Mouse (Mus musculus) kidney, embryonic 14.5 days (tissue): ENCODE measurements around the gene Svs2. TPM values are rescaled to one million over a fixed set of nuclear protein-coding genes. Genes with fewer than 3 reads are reported as not detected.
"Not testable (repeated sequence)": the region's sequence is repeated elsewhere in the genome, so short reads cannot be mapped to it uniquely, and the experiment has no call there.

Source experiments
- ATAC-seq: fragments of 200-750 bp; cut with Nextera tagmentation; 2 replicates; pipeline ENCODE4 v1.8.0; 2017; ENCODE audit warnings: moderate number of reproducible peaks, mild to moderate bottlenecking, moderate TSS enrichment, moderate library complexity; ENCODE audit not compliant: low FRiP score, low TSS enrichment
- H3K27ac ChIP-seq: fragments of 300-500 bp; sonication (generic); 2 replicates; pipeline ENCODE4 v1.5.1; 2014; ENCODE audit warnings: low read depth, mild to moderate bottlenecking, low read length, moderate library complexity, mixed read lengths
- H3K27me3 ChIP-seq: fragments of 300-500 bp; sonication (generic); 2 replicates; pipeline ENCODE4 v1.6.1; 2014; ENCODE audit warnings: mild to moderate bottlenecking, low read length; ENCODE audit not compliant: control insufficient read depth, insufficient read depth
- H3K36me3 ChIP-seq: fragments of 300-500 bp; sonication (generic); 2 replicates; pipeline ENCODE4 v1.6.1; 2014; ENCODE audit warnings: low read length, mixed read lengths; ENCODE audit not compliant: control insufficient read depth, insufficient read depth
- H3K4me1 ChIP-seq: fragments of 300-500 bp; sonication (generic); 2 replicates; pipeline ENCODE4 v1.6.1; 2014; ENCODE audit warnings: low read length, mixed read lengths; ENCODE audit not compliant: control insufficient read depth, insufficient read depth
- H3K4me2 ChIP-seq: fragments of 300-500 bp; sonication (generic); replicated peaks from 2 replicates; pipeline ENCODE4 v1.6.1; 2014; ENCODE audit warnings: low read depth, mild to moderate bottlenecking, low read length
- H3K4me3 ChIP-seq: fragments of 300-500 bp; sonication (generic); 2 replicates; pipeline ENCODE4 v1.5.1; 2014; ENCODE audit warnings: mild to moderate bottlenecking, low read length
- H3K9ac ChIP-seq: fragments of 300-500 bp; sonication (generic); 2 replicates; pipeline ENCODE4 v1.6.1; 2014; ENCODE audit warnings: low read depth, mild to moderate bottlenecking, low read length, moderate library complexity
- H3K9me3 ChIP-seq: fragments of 300-500 bp; sonication (generic); 2 replicates; pipeline ENCODE4 v1.6.1; 2016; ENCODE audit warnings: low read length; ENCODE audit not compliant: control insufficient read depth
- WGBS: fragments of 180-500 bp; shearing (Covaris S2); extraction: QIAGEN DNeasy Blood & Tissue Kit; methylation state at CpG from one replicate; pipeline ENCODE4 v1.1.7; 2014; 5-methylcytosine and 5-hydroxymethylcytosine counted together
- polyA plus RNA-seq: library from polyadenylated mRNA; unstranded; fragments of >200 nt; fragmentation: Nextera tagmentation; extraction: Ambion mirVana; gene quantifications from 2 replicates; pipeline ENCODE4 v1.2.1, GENCODE M21; 2014

The Svs2 gene
- polyA plus RNA-seq, 1 experiment from 2014 or later = not detected

GRCm38 (mm10) chr2:164206676-164207075 lies 31.6 kb downstream of the Svs2 start:
- H3K27me3 ChIP-seq = no peaks in the 10 kb centered on the region
- ATAC-seq = no peak
- no peak overlapping the region for H3K9ac ChIP-seq
- 80% methylated on average over 4 of the region's 4 CpGs for WGBS
- H3K36me3 ChIP-seq = no peaks in the 10 kb centered on the region
- H3K4me1 ChIP-seq = no peaks in the 10 kb centered on the region
- H3K9me3 ChIP-seq = no peaks in the 10 kb centered on the region
- H3K4me3 ChIP-seq = no peak overlapping the region
- H3K27ac ChIP-seq = no peak overlapping the region
- H3K4me2 ChIP-seq = no peak overlapping the region

- H3K4me1 ChIP-seq, H3K36me3 ChIP-seq, H3K4me2 ChIP-seq, H3K4me3 ChIP-seq, H3K27ac ChIP-seq, H3K9me3 ChIP-seq, H3K9ac ChIP-seq, ATAC-seq, H3K27me3 ChIP-seq: not testable (repeated sequence)
- WGBS = 94% methylated on average over 10 of the region's 10 CpGs
These were observed 32.3 kb downstream of the Svs2 start for GRCm38 (mm10) chr2:164206011-164206410.

DNA sequence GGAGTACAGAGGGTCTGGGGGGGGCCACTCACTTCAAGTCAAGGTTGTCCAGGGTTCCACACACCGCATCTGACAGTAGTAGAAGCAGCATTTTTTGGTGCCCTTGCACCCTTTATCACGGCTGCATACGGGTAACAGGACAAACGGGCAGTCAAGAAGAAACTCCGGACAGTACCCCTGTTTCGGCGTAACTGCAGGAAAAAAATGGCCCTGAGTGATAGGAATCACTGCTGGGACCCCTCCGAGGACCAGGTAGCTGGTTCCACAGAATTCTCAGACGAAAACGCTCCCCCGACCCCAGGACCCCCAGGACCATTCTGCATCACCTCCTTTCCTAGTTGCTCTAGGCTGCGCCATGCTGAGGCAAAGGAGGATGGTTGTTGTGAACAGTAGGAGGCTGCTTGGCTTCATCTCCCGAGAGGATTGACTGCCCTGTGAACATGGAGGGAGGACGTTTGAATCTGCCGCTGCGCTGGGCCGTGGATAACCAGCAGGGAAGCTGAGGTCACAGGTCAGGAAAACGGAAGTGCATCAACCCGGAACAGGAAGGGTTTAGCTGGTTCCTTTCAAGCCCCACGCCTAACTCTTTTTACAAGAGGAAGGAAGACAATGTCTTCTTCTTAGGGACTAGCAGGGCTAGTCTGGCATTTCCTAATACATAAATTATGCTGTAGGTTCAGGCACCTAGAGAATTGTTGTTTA lies 38.5 kb downstream of the Svs2 start, which contains the start of gene Wfdc15a:
Wfdc15a (minus strand) TSS at position 505 of the 702 bp plus-strand sequence.
- Histone ChIP-seq H3K9me3 (no peaks in the 10 kb centered on the region), H3K4me1 (no peaks in the 10 kb centered on the region), H3K4me2 (no peak within 1 kb of the TSS), H3K27ac (no peak within 1 kb of the TSS), H3K36me3 (no peaks in the 10 kb centered on the region), H3K27me3 (no peaks in the 10 kb centered on the region), H3K9ac (no peak within 1 kb of the TSS), H3K4me3 (no peak within 1 kb of the TSS)
- ATAC-seq = no peak
- WGBS = 72% methylated on average over 20 of the region's 20 CpGs

DNA sequence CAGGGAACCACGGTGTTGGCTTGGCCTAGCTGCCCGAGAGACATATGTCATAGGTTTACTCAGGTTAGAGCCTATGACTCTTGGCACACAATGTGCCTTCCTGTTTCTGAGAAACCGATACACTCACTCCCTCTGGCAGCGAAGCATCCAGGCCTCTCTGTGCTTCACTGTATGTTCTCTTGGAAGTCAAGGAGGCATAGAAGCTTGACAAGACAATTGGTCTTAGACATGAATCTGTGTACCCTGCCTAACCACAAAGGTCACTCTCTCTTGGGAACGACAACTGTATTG lies 41.6 kb downstream of the Svs2 start:
- no peaks in the 10 kb centered on the region for H3K9me3 ChIP-seq
- H3K9ac ChIP-seq = no peak overlapping the region
- no peak overlapping the region for H3K27ac ChIP-seq
- no peaks in the 10 kb centered on the region for H3K36me3 ChIP-seq
- no peak for ATAC-seq
- no peaks in the 10 kb centered on the region for H3K27me3 ChIP-seq
- no peaks in the 10 kb centered on the region for H3K4me1 ChIP-seq
- no peak overlapping the region for H3K4me3 ChIP-seq
- 89% methylated on average over 5 of the region's 5 CpGs for WGBS
- H3K4me2 ChIP-seq = no peak overlapping the region

DNA sequence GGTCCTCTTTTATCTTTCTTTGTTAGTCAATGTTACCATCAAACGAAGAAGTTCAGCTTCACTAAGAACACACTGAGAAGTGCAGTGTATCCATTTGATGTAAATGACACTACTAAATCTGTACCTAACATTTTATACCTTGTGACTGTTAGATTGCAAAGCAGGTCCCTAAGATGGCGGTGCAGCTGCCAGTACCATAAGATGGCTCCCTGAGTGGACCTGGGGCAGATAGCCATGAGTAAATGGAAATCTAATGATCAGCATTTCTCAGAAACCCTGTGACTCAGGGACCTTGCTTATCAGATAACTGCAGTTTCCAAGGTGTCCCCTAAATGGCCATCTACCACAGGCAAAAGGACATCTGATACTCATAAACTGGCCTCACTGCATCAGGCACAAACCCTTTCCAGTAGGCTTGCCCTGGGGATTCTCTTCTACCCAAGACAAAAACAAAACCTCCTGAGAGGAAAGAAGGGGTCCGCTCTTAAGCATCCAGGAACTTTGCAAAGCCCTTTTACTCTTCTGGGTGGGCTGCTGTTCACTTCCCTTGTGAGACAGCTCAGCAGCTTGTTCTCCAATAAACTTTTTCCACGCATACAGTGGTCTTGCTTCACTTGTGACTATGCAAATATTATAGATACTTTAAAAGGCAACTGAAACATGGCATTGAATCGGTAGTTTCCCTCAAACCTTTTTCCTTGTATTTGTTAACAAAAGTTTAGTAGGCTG lies 42.1 kb downstream of the Svs2 start:
- Histone ChIP-seq H3K4me1 (no peaks in the 10 kb centered on the region), H3K27me3 (no peaks in the 10 kb centered on the region), H3K9ac (no peak overlapping the region), H3K4me3 (no peak overlapping the region), H3K4me2 (no peak overlapping the region), H3K27ac (no peak overlapping the region), H3K36me3 (no peaks in the 10 kb centered on the region), H3K9me3 (no peaks in the 10 kb centered on the region)
- 91% methylated on average over 5 of the region's 5 CpGs for WGBS
- no peak for ATAC-seq

DNA sequence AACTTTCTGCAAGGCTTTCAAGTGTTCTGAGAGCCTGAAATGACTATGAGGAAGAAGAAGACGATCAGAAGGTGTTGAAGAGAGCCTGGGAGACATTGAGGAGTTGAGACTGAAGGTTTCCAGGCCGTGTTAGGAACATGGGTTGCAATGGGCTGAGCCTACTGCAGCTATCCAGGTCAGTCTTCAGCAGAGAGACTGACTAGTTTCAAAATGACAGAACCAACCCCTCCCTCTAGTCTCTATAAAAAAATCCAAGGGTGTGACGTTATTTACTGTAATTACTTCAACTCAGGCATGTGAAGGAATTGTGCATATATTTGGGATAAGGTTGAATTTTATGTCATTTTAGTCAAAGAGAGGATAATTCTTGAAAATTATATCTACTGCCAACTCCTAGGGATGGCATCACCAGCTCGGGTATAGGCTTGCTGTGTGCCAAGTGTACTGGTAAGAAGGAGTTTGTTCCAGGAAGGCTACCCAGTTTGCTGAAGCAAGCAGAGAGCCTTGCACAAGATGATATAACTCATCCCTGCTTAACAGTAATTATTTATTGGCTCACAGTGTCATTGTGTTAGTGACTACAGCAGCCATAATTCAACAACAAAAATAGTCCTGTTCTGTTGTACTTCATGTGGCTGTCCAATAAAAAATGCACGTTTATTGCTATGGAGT lies 43.2 kb downstream of the Svs2 start:
- Histone ChIP-seq H3K36me3 (no peaks in the 10 kb centered on the region), H3K27ac (no peak overlapping the region), H3K4me3 (no peak overlapping the region), H3K4me2 (no peak overlapping the region), H3K9ac (no peak overlapping the region), H3K27me3 (no peaks in the 10 kb centered on the region), H3K9me3 (no peaks in the 10 kb centered on the region), H3K4me1 (no peaks in the 10 kb centered on the region)
- 76% methylated on average over 5 of the region's 5 CpGs for WGBS
- no peak for ATAC-seq

DNA sequence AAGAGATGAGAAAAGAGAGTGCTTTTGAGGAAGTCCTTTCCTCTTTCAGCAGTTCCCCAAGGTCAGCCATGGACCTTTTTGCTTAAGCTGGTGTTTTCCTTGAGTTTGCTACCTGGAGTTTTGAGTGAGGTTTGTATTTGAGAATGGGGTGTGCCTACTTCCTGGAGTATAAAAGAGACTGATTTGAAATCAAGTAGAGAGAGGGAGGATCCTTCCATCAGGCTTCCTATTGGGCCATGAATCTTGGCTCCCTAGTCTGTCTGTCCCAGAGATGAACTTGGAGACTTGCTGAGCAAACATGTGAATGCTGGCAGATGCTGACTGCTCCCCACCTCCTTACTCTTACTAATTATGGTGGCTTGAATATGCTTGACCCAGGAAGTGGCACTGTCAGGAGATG lies 46.0 kb downstream of the Svs2 start:
- no peaks in the 10 kb centered on the region for H3K4me1 ChIP-seq
- no peak overlapping the region for H3K9ac ChIP-seq
- no peaks in the 10 kb centered on the region for H3K27me3 ChIP-seq
- H3K4me3 ChIP-seq = no peak overlapping the region
- no peak overlapping the region for H3K27ac ChIP-seq
- no peaks in the 10 kb centered on the region for H3K36me3 ChIP-seq
- no peak overlapping the region for H3K4me2 ChIP-seq
- H3K9me3 ChIP-seq = no peaks in the 10 kb centered on the region
- no peak for ATAC-seq

DNA sequence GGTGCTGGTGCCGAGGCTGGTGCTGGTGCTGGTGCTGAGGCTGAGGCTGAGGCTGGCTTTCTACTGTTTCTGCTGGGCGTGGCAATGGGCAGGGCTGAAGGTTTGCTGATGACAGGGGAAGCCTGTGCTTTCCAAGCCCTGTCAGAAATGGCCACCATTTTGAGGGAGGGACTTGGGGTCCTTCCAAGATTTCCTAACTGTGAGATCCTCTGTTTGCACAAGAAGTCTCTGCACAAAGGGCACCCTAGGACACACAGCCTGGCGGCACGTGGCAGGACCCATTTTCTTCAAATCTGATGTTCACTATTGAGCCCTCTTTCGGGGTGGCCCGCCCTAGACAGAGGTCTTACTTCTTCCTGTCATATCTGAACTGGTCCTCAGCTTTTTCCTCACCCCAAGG lies 47.7 kb downstream of the Svs2 start, which contains the start of gene Wfdc12:
Wfdc12 (minus strand) TSS at position 33 of the 400 bp plus-strand sequence.
- no peak within 1 kb of the TSS for H3K9ac ChIP-seq
- H3K27ac ChIP-seq = no peak within 1 kb of the TSS
- H3K4me2 ChIP-seq = no peak within 1 kb of the TSS
- H3K4me3 ChIP-seq = no peak within 1 kb of the TSS
- 88% methylated on average over 6 of the region's 6 CpGs for WGBS
- no peak for ATAC-seq
- H3K9me3 ChIP-seq = no peaks in the 10 kb centered on the region
- no peaks in the 10 kb centered on the region for H3K36me3 ChIP-seq
- no peaks in the 10 kb centered on the region for H3K4me1 ChIP-seq
- no peaks in the 10 kb centered on the region for H3K27me3 ChIP-seq

- no peak for ATAC-seq
- Histone ChIP-seq H3K9me3 (no peaks in the 10 kb centered on the region), H3K36me3 (no peaks in the 10 kb centered on the region), H3K9ac (no peak overlapping the region), H3K27ac (no peak overlapping the region), H3K4me3 (no peak overlapping the region), H3K4me2 (no peak overlapping the region), H3K27me3 (no peaks in the 10 kb centered on the region), H3K4me1 (no peaks in the 10 kb centered on the region)
- 31% methylated on average over 5 of the region's 5 CpGs for WGBS
These were observed 49.5 kb downstream of the Svs2 start for GRCm38 (mm10) chr2:164188722-164189121.
